Mouse (Mus musculus): ENCODE results near the gene Hrh2. TPM values are rescaled to one million over a fixed set of nuclear protein-coding genes. Genes with fewer than 3 reads are reported as not detected.

Gene Hrh2
- polyA plus RNA-seq, 1 experiment from 2014 or later: 0.28 TPM

- H3K27ac ChIP-seq: no peak overlapping the region
- no peak for ATAC-seq (ENCODE audit: insufficient read depth, low FRiP score, low read depth)
- H3K9me3 ChIP-seq: no peaks in the 10 kb centered on the region
- WGBS: 54% methylated on average over 6 of the region's 6 CpGs
- H3K36me3 ChIP-seq: no peaks in the 10 kb centered on the region
- no peak overlapping the region for H3K9ac ChIP-seq
- no peaks in the 10 kb centered on the region for H3K4me1 ChIP-seq
- no peaks in the 10 kb centered on the region for H3K27me3 ChIP-seq (replicated peaks)
- no peak overlapping the region for H3K4me3 ChIP-seq (replicated peaks)
- no peak overlapping the region for H3K4me2 ChIP-seq
These were observed 38.2 kb downstream of the Hrh2 start for GRCm38 (mm10) chr13:54230081-54230480.

DNA sequence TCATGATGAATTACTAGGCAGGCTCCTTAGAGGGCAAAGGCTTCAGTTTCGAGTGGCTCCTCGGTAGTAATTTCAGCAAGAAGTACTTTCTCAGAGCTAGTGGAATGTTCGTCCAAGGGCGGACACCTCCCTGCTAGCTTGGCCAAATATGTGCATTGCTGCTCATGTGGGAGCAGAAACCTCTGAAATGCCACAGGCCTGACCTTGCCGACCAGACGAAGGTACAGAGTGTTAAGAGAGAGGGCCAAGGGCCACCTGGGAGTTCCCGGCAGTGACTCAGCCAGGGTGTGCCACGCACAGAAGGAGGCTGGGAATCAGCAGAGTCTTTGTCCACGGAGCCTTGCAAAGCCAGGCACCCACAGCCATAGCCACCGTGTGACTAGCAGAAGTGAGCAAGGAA is 39.9 kb downstream of the Hrh2 start:
- WGBS: 47% methylated on average over 10 of the region's 10 CpGs
- Histone ChIP-seq H3K9ac (no peak overlapping the region), H3K4me1 (no peaks in the 10 kb centered on the region), H3K4me3 (replicated peaks) (no peak overlapping the region), H3K9me3 (no peaks in the 10 kb centered on the region), H3K27ac (no peak overlapping the region), H3K4me2 (no peak overlapping the region), H3K27me3 (replicated peaks) (no peaks in the 10 kb centered on the region), H3K36me3 (no peaks in the 10 kb centered on the region)
- ATAC-seq (ENCODE audit: insufficient read depth, low FRiP score, low read depth): no peak

- Histone ChIP-seq H3K4me3 (replicated peaks) (no peak overlapping the region), H3K27ac (no peak overlapping the region), H3K9me3 (no peaks in the 10 kb centered on the region), H3K4me1 (peaks cover 5% of the 10 kb centered on the region; the same call in 1 of the 2 replicates), H3K4me2 (no peak overlapping the region), H3K27me3 (replicated peaks) (no peaks in the 10 kb centered on the region), H3K36me3 (no peaks in the 10 kb centered on the region), H3K9ac (no peak overlapping the region)
- WGBS: 65% methylated on average over 6 of the region's 6 CpGs
- no peak for ATAC-seq (ENCODE audit: insufficient read depth, low FRiP score, low read depth)
These were observed 45.6 kb downstream of the Hrh2 start for GRCm38 (mm10) chr13:54237512-54237911.

- Histone ChIP-seq H3K4me2 (no peak overlapping the region), H3K4me1 (peaks cover 5% of the 10 kb centered on the region; the same call in 1 of the 2 replicates), H3K27ac (no peak overlapping the region), H3K36me3 (no peaks in the 10 kb centered on the region), H3K27me3 (replicated peaks) (no peaks in the 10 kb centered on the region), H3K9ac (no peak overlapping the region), H3K9me3 (no peaks in the 10 kb centered on the region), H3K4me3 (replicated peaks) (no peak overlapping the region)
- WGBS: 23% methylated on average over 14 of the region's 14 CpGs
- peak; percentile 7; the same call in 1 of the 2 replicates for ATAC-seq (ENCODE audit: insufficient read depth, low FRiP score, low read depth)
These were observed 46.8 kb downstream of the Hrh2 start for GRCm38 (mm10) chr13:54238585-54239323.

DNA sequence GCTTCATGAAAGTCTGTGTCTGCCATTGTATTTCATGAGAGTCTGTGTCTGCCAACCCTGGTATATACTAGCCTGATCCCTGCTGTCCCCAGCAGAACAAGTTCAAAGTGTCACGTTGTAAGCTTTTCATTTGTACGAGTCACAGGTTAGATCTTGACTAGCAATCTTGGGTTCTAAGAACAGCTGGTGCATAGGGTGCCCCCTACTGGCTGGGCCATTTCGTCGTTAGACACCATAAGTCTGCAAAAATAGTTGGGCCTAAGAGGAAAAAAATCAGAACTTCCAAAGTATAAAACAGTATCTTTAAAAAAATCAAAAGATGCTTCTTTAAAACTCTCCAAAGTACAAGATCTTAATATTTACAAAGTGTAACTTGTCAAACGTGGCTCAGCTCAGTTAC is 50.5 kb downstream of the Hrh2 start:
- Histone ChIP-seq H3K4me1 (peaks cover 5% of the 10 kb centered on the region; the same call in 1 of the 2 replicates), H3K9me3 (no peaks in the 10 kb centered on the region), H3K27ac (no peak overlapping the region), H3K9ac (no peak overlapping the region), H3K4me3 (replicated peaks) (no peak overlapping the region), H3K4me2 (no peak overlapping the region), H3K36me3 (no peaks in the 10 kb centered on the region), H3K27me3 (replicated peaks) (no peaks in the 10 kb centered on the region)
- ATAC-seq (ENCODE audit: insufficient read depth, low FRiP score, low read depth): no peak
- WGBS: 58% methylated on average over 5 of the region's 5 CpGs

DNA sequence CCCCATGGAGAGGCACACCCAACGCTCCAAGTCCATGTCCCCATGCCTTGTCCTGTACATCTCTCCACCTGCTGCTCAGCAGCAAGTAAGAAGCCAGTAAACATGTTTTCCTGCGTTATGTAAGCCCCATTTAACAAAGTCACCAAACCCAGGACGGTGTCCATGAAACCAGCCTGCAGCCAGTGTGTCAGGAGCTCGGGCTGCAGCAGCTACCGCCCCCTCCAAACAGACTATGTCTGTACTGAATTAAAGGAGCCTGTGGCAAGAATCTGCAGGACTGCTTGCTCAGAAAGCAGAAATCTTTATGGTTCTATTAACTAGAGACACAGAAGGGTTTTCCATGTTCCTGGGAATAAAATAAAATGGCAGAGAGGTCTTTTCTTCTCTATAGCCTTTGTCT is 53.3 kb downstream of the Hrh2 start:
- no peak overlapping the region for H3K27ac ChIP-seq
- H3K4me3 ChIP-seq (replicated peaks): no peak overlapping the region
- no peak for ATAC-seq (ENCODE audit: insufficient read depth, low FRiP score, low read depth)
- no peak overlapping the region for H3K9ac ChIP-seq
- peaks cover 13% of the 10 kb centered on the region; the same call in 1 of the 2 replicates for H3K4me1 ChIP-seq
- 70% methylated on average over 5 of the region's 5 CpGs for WGBS
- H3K4me2 ChIP-seq: no peak overlapping the region
- no peaks in the 10 kb centered on the region for H3K27me3 ChIP-seq (replicated peaks)
- H3K9me3 ChIP-seq: no peaks in the 10 kb centered on the region
- no peaks in the 10 kb centered on the region for H3K36me3 ChIP-seq

DNA sequence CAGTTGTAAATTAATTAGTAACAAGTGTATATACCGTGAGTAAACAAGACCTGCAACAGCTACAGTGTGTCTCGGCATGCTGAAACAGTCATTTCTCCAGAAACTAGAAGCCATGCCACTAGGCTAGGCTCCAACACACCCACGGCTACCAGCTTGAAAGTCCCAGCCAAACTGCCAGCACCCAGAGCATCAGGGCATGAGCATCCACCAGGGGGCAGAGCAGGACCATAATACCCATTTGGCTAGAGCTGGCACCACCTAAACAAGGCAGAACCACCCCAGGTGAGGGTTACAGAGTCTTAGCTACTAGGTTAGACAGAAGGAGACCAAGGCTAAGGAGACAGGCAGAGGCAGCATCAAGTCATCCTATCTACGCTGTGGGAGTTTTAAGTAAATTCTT is 55.6 kb downstream of the Hrh2 start:
- 21% methylated on average over 4 of the region's 4 CpGs for WGBS
- Histone ChIP-seq H3K27me3 (replicated peaks) (no peaks in the 10 kb centered on the region), H3K4me1 (peaks cover 13% of the 10 kb centered on the region; the same call in 1 of the 2 replicates), H3K9ac (no peak overlapping the region), H3K4me2 (no peak overlapping the region), H3K9me3 (no peaks in the 10 kb centered on the region), H3K4me3 (replicated peaks) (no peak overlapping the region), H3K27ac (no peak overlapping the region), H3K36me3 (no peaks in the 10 kb centered on the region)
- peak; percentile 54; the same call in 1 of the 2 replicates for ATAC-seq (ENCODE audit: insufficient read depth, low FRiP score, low read depth)

DNA sequence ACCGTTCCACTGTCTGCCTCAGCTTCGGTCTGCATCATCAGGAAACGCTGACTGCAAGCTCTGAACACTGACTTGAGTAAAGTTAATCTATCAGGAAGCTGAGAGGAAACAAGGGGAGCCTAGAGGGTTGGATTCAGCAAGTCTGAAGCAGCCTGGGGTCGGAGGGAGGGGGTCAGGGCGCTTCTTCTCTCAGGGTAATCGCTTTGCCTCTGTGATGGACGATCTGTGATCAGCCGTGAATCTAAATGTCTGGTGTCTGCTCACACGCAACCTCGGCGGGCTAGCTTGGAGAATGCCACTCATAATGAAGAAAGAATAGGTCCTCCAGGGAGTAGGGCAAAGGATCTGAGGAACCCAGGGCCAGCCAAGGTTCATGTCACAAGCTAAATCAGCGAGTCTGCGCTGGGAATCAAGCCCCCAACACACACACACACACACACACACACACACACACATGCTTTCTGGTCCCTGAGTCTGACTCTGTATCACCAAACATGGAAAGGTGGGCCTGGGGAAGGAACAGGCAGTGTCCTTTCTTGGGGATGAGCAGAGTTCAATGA is 56.6 kb downstream of the Hrh2 start:
- Histone ChIP-seq H3K9ac (no peak overlapping the region), H3K4me3 (replicated peaks) (no peak overlapping the region), H3K27ac (0 out of 2 replicates have a peak overlapping the region, but pooled peaks have one; percentile 61), H3K36me3 (no peaks in the 10 kb centered on the region), H3K4me2 (no peak overlapping the region), H3K9me3 (no peaks in the 10 kb centered on the region), H3K4me1 (peaks cover 13% of the 10 kb centered on the region; the same call in 1 of the 2 replicates), H3K27me3 (replicated peaks) (no peaks in the 10 kb centered on the region)
- ATAC-seq (ENCODE audit: insufficient read depth, low FRiP score, low read depth): no peak
- 41% methylated on average over 13 of the region's 13 CpGs for WGBS

GRCm38 (mm10) chr13:54249007-54249406 is 57.1 kb downstream of the Hrh2 start:
- Histone ChIP-seq H3K9me3 (no peaks in the 10 kb centered on the region), H3K27me3 (replicated peaks) (no peaks in the 10 kb centered on the region), H3K4me1 (peaks cover 13% of the 10 kb centered on the region; the same call in 1 of the 2 replicates), H3K27ac (peak overlapping the region; percentile 61; the same call in 1 of the 2 replicates), H3K4me2 (no peak overlapping the region), H3K9ac (no peak overlapping the region), H3K4me3 (replicated peaks) (no peak overlapping the region), H3K36me3 (no peaks in the 10 kb centered on the region)
- ATAC-seq (ENCODE audit: insufficient read depth, low FRiP score, low read depth): peak; percentile 43; the same call in 1 of the 2 replicates
- WGBS: 30% methylated on average over 4 of the region's 4 CpGs

GRCm38 (mm10) chr13:54250346-54250745 is 58.4 kb downstream of the Hrh2 start:
- Histone ChIP-seq H3K4me1 (peaks cover 13% of the 10 kb centered on the region; the same call in 1 of the 2 replicates), H3K4me2 (no peak overlapping the region), H3K4me3 (replicated peaks) (no peak overlapping the region), H3K9me3 (no peaks in the 10 kb centered on the region), H3K27ac (no peak overlapping the region), H3K27me3 (replicated peaks) (no peaks in the 10 kb centered on the region), H3K36me3 (no peaks in the 10 kb centered on the region), H3K9ac (no peak overlapping the region)
- no peak for ATAC-seq (ENCODE audit: insufficient read depth, low FRiP score, low read depth)
- WGBS: 58% methylated on average over 8 of the region's 8 CpGs

DNA sequence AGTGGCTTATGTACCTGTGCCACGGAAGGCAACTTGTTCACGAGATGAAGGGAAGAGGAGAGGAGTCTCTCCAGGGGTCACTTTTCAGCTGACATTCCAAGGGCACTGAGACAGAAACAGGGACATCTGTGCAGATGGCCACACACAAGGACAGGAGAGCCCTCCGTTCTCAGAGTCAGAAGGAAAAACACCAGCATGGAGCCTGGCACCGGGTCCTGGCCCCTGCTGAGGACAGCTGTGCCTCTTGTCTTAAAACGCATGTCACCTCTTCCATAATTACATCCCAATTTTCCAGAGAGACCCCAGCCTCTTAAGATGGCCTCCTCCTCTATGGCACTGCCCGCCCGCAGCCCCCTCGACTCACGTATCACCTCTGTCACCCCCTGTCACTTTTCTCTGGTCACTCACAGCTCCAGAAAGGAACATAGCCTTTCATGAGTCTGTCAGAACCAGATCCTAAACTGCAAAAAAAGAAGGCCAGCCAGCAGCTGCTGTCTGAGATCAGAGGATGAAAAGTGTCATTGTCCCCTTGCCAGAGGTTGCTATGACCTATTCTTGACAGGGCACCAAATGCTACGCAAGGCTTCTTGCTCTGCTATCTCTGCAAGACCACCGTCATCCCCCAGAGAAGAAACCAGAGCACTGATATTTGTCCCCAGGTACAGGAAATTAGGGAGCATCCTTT is 59.8 kb downstream of the Hrh2 start:
- 82% methylated on average over 11 of the region's 11 CpGs for WGBS
- H3K9me3 ChIP-seq: no peaks in the 10 kb centered on the region
- H3K4me1 ChIP-seq: peaks cover 13% of the 10 kb centered on the region; the same call in 1 of the 2 replicates
- ATAC-seq (ENCODE audit: insufficient read depth, low FRiP score, low read depth): no peak
- no peaks in the 10 kb centered on the region for H3K27me3 ChIP-seq (replicated peaks)
- no peak overlapping the region for H3K4me2 ChIP-seq
- no peak overlapping the region for H3K27ac ChIP-seq
- no peak overlapping the region for H3K4me3 ChIP-seq (replicated peaks)
- no peak overlapping the region for H3K9ac ChIP-seq
- H3K36me3 ChIP-seq: no peaks in the 10 kb centered on the region
